Mouse (Mus musculus): Measurements from ENCODE around the gene Nipal3.

GRCm38 (mm10) chr4:135514925-135515324, 20.1 kb upstream of the Nipal3 start:
- no peak for TF ChIP-seq CTCF (IDR thresholded peaks at IDR 0.05; ENCODE audit: borderline replicate concordance, extremely low read depth, insufficient read depth, insufficient read length)
- no peak for TF ChIP-seq POLR2A (IDR thresholded peaks at IDR 0.05; ENCODE audit: borderline replicate concordance, extremely low read depth, insufficient read depth, insufficient read length, poor library complexity, severe bottlenecking)
